Mouse (Mus musculus): Measurements from ENCODE around the gene P2rx4.
"Not testable (repeated sequence)": the region's sequence is repeated elsewhere in the genome, so short reads cannot be mapped to it uniquely, and the experiment has no call there.

The P2rx4 gene

GRCm38 (mm10) chr5:122707276-122708181 is at the start of gene P2rx4:
TSS of gene P2rx4 (plus strand) at chr5:122707544.
- DNase-seq (ENCODE audit: low spot score): peak; percentile 89

GRCm38 (mm10) chr5:122662501-122662900 is 44.8 kb upstream of the P2rx4 start:
- no peak for DNase-seq (ENCODE audit: low spot score)

- DNase-seq (ENCODE audit: low spot score): no peak
These were observed 42.3 kb upstream of the P2rx4 start for GRCm38 (mm10) chr5:122665036-122665435.

GRCm38 (mm10) chr5:122668981-122669897 is 38.1 kb upstream of the P2rx4 start:
- DNase-seq (ENCODE audit: low spot score): no peak

DNA sequence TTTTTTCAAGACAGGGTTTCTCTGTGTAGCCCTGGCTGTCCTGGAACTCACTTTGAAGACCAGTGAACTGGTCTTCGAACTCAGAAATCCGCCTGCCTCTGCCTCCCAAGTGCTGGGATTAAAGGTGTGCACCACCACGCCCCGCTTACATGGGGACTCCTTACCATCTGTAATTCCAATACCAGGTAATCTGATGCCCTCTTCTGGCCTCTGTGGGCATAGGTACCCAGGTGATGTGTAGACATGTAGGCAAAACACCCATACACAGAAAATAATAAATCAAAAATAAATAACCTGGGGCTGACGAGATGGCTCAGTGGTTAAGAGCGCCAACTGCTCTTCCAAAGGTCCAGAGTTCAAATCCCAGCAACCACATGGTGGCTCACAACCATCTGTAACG is 35.7 kb upstream of the P2rx4 start:
- not testable (repeated sequence) for DNase-seq (ENCODE audit: low spot score)

DNA sequence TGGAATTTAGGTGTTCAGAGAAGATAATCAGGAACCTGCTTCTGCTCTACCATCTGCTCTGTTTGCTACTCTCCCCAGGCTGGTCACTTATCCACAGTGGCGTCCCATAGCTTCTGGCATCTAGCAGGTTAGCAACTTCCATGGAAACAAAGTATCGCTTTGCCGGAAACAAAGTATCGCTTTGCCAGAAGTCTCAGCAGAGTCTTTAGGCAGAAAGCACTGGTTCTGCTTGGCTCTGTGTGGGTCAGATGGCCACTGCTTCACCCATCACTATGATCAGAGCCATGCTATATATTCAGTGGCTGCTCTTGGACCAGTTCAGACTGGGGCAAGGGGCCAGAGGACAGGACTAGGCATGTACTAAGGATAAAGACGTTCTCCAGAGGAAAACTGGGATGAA is 35.0 kb upstream of the P2rx4 start:
- DNase-seq (ENCODE audit: low spot score): no peak

- no peak for DNase-seq (ENCODE audit: low spot score)
These were observed 31.3 kb upstream of the P2rx4 start for GRCm38 (mm10) chr5:122676002-122676401.

- DNase-seq (ENCODE audit: low spot score): no peak
These were observed 29.4 kb upstream of the P2rx4 start for GRCm38 (mm10) chr5:122677983-122678382.

GRCm38 (mm10) chr5:122679881-122680280 is 27.5 kb upstream of the P2rx4 start:
- peak; percentile 26 for DNase-seq (ENCODE audit: low spot score)

DNA sequence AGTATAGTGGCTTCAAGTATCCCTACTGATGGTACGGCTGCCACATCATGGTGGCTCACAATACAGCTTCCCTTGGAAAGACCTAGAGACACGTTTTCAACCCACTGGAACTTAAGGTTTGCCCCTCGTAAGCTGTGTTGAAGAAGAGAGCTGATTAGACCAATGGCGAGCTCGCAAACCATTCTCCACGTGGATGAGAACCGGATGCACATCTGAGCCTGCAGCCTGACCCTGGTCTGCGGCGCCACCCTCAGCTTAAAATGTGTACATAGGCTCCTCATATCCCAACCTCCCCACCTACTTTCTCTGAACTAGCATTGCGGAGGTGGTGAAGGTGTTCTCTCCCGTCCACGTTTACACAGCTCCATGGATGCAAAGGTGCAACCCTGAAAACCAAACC is 26.1 kb upstream of the P2rx4 start:
- no peak for DNase-seq (ENCODE audit: low spot score)

DNA sequence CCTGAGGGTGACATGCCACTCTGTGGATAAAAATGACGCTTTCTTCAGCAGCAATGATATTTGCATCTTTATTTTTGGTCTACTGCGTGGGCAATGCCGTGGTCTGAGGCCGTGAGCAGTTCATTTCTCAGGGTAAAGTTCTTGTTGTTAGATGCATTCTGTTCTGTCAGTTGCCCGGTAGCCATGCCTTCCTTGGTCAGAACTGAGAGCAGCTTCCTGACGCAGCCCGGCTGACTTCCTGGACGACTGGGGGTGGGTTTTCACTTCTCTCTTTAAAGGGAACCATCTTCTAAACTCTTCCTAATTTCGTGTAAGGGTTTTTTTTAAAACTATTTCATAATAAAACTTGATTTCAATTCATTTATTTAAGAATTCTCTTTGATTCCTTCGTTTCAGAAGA is 23.4 kb upstream of the P2rx4 start:
- DNase-seq (ENCODE audit: low spot score): no peak

GRCm38 (mm10) chr5:122687391-122687790 is 20.0 kb upstream of the P2rx4 start:
- DNase-seq (ENCODE audit: low spot score): no peak

- no peak for DNase-seq (ENCODE audit: low spot score)
These were observed 18.2 kb upstream of the P2rx4 start for GRCm38 (mm10) chr5:122689153-122689552.

DNA sequence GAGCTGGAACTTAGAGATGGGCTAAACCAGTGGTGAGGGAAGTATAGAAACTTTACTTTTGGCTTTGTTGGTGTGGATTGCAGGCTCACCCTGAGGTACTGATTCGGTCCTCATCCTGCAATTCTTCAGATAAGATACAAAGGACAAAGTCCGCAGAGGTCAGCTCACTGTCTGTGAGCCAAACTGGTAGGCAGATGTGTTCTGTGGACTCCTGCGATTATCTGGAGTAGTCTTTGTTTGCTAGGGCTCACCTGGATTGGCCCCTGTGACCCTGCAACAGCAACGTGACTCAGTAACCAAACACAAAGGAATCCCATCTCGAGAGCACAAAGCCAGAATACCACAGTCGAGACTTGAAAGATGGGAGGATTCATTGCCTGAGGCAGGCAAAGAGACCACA is 16.9 kb upstream of the P2rx4 start:
- DNase-seq (ENCODE audit: low spot score): no peak

DNA sequence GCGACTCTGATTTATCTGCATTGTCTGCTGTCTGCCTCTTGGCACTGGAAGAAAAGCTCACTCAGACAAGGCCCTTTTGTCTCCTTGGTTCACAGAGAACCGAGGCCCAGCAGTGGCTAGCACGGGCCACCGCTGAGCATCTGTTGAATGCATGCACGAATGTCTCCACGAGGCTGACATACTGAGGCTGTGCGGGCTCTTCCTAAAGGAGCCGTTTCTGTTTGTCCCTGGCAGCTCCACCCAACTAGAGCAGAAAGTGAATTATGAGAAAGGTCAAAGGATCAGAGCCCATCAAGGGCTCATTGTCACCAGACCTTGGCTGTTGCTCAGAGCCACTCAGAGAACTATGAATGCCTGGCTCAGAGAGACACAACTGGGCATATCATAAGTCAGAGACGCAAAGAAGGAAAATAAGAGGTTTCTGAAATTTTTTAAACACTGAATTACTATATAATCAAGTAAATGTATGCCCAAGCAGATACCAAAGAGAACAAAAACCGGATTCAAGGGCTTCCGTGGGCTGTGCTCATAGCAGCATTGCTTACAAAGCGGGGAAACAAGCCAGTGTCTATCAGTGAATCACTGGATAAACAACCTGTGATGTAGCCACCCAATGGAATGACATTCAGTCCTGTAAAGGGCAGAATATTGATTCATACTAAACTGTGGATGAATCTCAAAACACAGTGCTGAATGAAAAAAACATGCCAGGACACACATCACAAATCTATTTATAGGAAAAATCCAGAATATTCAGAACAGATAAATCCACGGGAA is 13.7 kb upstream of the P2rx4 start:
- DNase-seq (ENCODE audit: low spot score): peak; percentile 60

DNA sequence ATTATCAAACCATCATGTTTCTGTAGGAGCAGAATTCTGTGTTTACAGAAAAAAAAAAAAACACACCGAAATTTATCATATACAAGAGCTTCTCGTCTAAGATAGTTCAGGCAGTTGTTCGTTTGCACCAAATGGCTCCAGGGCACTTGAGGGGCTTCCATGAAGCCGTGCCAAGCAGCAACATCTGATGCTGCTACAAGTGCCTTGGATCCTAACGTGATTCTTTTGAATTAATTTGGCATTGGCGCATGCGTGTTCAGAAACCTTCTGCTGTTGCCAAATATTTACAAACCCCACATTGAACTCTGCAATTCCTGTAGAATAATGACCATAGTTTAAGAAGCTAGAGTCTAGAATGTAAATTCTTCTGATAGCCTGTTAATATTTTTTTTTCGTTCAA is 11.8 kb upstream of the P2rx4 start:
- no peak for DNase-seq (ENCODE audit: low spot score)

DNA sequence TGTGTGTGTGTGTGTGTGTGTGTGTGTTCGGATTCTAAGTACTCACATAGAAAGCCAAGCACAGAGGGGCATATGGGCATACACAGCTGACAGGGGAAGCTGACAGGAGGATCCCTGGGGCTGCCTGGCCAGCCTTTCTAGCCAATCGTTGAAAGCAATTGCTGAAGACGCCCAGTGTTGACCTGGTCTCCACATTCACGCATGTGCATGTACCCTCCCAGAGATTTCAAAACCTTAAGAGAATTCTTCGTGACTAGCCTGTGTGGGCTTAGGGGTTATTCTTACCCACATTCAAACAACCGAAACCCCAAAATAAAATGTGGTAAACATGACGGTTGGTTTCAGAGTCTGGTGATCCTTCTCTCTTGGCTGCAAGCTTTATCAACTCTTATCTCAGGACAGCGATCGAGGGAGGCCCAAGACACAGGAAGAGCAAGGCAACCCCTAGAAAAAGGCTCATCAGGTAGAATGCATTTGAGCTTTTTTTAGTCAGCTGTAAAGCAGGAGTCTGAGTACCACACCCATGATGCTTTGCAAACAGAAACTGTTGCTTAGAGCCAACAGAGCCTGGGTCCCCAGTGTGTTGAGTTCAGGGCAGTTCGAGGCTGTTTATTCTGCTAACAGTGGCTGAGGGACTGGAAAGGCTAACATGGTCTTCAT is 9.2 kb upstream of the P2rx4 start:
- no peak for DNase-seq (ENCODE audit: low spot score)

DNA sequence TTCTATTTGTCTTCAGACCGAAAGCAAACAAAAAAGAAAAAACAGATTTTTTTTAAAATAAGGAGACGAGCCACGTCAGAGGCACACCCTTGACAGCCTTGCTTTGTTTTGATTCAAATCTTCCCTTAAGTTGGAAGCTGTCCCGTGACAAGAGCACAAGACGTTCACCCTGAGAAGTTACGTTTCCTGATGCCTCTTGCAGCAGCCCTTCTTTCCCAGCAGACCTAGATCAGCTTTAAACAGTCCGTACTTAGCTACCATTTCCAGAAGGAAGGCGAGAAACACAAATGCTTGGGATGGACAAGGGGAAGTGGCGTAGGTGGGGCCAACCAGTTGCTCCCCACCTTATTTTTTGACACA is 8.7 kb upstream of the P2rx4 start:
- no peak for DNase-seq (ENCODE audit: low spot score)

- DNase-seq (ENCODE audit: low spot score): no peak
These were observed 7.1 kb upstream of the P2rx4 start for GRCm38 (mm10) chr5:122700109-122700836.

DNA sequence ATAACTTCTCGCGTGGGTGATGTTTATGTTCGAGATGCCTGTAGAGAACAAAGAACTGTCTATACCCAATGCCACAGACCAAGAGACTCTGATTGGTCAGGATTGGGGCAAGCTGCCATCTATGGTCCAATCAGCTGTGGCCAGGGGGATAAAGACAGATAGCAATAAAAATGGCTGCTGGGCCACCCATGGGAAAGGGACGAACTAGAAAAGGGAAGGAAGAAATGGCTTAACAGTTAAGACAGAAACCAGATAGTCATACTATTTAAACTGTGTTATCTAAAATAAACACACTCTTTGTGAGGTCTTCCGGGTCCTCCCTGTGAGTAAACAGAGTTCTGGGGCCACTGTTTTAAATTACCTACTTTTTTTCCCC is 6.5 kb upstream of the P2rx4 start:
- DNase-seq (ENCODE audit: low spot score): no peak

- no peak for DNase-seq (ENCODE audit: low spot score)
These were observed 5.2 kb upstream of the P2rx4 start for GRCm38 (mm10) chr5:122702156-122702555.
